Comparison of ENCODE assay signal across 22 mouse cellular contexts in genomic region chr15:93701017-93701416, GRCm38 (mm10).
DNase-seq lines count a peak whose midpoint lies in the region; ATAC-seq and TF ChIP-seq lines count a peak whose summit lies in the region.
"Had no signal": no experiment of that assay in that cellular context is flagged by ENCODE, and none has a peak within 500 bp of the region (broad histone marks: within the 10 kb centered on the region; RNA-seq: fewer than 3 reads in every experiment).

No protein-coding gene starts in this region.

- no peaks in the 10 kb centered on the region for H3K9me3 ChIP-seq in heart, embryonic 11.5 days (replicated peaks; ENCODE audit: control insufficient read depth, low read length)
- H3K9me3 ChIP-seq in kidney, embryonic 15.5 days (replicated peaks), result no peaks in the 10 kb centered on the region
- H3K9me3 ChIP-seq in midbrain, embryonic 13.5 days, result no peaks in the 10 kb centered on the region
- H3K9me3 ChIP-seq: limb, embryonic 10.5 days; liver, embryonic 15.5 days; lung, embryonic 15.5 days had no signal

- WGBS in heart, embryonic 11.5 days (ENCODE audit: insufficient replicate concordance), result 84% methylated on average over 10 of the region's 10 CpGs
- 74% methylated on average over 10 of the region's 10 CpGs for WGBS in kidney, embryonic 15.5 days
- WGBS in midbrain, embryonic 13.5 days, result 26% methylated on average over 10 of the region's 10 CpGs

- no peak overlapping the region for H3K4me2 ChIP-seq in heart, embryonic 11.5 days
- H3K4me2 ChIP-seq in kidney, embryonic 15.5 days, result no peak overlapping the region
- H3K4me2 ChIP-seq in midbrain, embryonic 13.5 days (replicated peaks), result no peak overlapping the region
- H3K4me2 ChIP-seq: liver, embryonic 15.5 days; lung, embryonic 15.5 days had no signal

- H3K9ac ChIP-seq in heart, embryonic 11.5 days (ENCODE audit: low read depth, low read length), result no peak overlapping the region
- H3K9ac ChIP-seq in kidney, embryonic 15.5 days, result no peak overlapping the region
- no peak overlapping the region for H3K9ac ChIP-seq in midbrain, embryonic 13.5 days (replicated peaks)
- H3K9ac ChIP-seq: liver, embryonic 15.5 days; lung, embryonic 15.5 days had no signal

- no peak overlapping the region for H3K27ac ChIP-seq in heart, embryonic 11.5 days (ENCODE audit: low read depth, low read length)
- no peak overlapping the region for H3K27ac ChIP-seq in kidney, embryonic 15.5 days
- H3K27ac ChIP-seq in midbrain, embryonic 13.5 days, result 0 out of 2 replicates have a peak overlapping the region, but pooled peaks have one; percentile 30
- H3K27ac ChIP-seq: left cerebral cortex, adult 2 months; limb, embryonic 10.5 days; liver, embryonic 15.5 days had no signal

- H3K27me3 ChIP-seq in heart, embryonic 11.5 days (ENCODE audit: control insufficient read depth, insufficient read depth, low read length), result no peaks in the 10 kb centered on the region
- no peaks in the 10 kb centered on the region for H3K27me3 ChIP-seq in kidney, embryonic 15.5 days
- H3K27me3 ChIP-seq in midbrain, embryonic 13.5 days, result no peaks in the 10 kb centered on the region
- H3K27me3 ChIP-seq: liver, embryonic 15.5 days; lung, embryonic 15.5 days had no signal

- H3K4me3 ChIP-seq in heart, embryonic 11.5 days (ENCODE audit: low read depth, low read length), result no peak overlapping the region
- H3K4me3 ChIP-seq in kidney, embryonic 15.5 days (replicated peaks), result no peak overlapping the region
- H3K4me3 ChIP-seq in midbrain, embryonic 13.5 days (replicated peaks), result no peak overlapping the region
- H3K4me3 ChIP-seq: gastrocnemius, adult 2 months; left cerebral cortex, adult 2 months; limb, embryonic 10.5 days; liver, embryonic 15.5 days; lung, embryonic 15.5 days; myocyte had no signal

- ATAC-seq in heart, embryonic 11.5 days (replicated peaks; ENCODE audit: insufficient number of reproducible peaks, low FRiP score, low TSS enrichment), result no peak
- 0 out of 2 replicates have a peak, but pooled peaks have one; percentile 9 for ATAC-seq in kidney, embryonic 15.5 days (replicated peaks; ENCODE audit: low FRiP score)
- no peak for ATAC-seq in midbrain, embryonic 13.5 days
- ATAC-seq: inflammation-experienced regulatory T-cells, adult 6 months had no signal

- peak; percentile 39 for DNase-seq in heart, adult 11 months
- DNase-seq in kidney, adult 8-10 months, result no peak
- peak; percentile 53 for DNase-seq in brain, embryonic 14.5 days (ENCODE audit: low read depth)
- no peak for DNase-seq in lung, postnatal 25 days (ENCODE audit: low spot score)
- DNase-seq: adrenal gland, adult 2 months; cerebellum, adult 11-12 months; cerebellum, postnatal 25 days; gastrocnemius, adult 2 months; heart, postnatal 4 days; liver; lung, postnatal 4 days; thymus, adult 18-20 months; thymus, postnatal 36 days had no signal

- H3K4me1 ChIP-seq in heart, embryonic 11.5 days (ENCODE audit: control insufficient read depth, insufficient read depth, low read length), result peaks cover 19% of the 10 kb centered on the region
- H3K4me1 ChIP-seq in kidney, embryonic 15.5 days, result peaks cover 28% of the 10 kb centered on the region
- H3K4me1 ChIP-seq in midbrain, embryonic 13.5 days (replicated peaks), result peaks cover 4% of the 10 kb centered on the region; the same call in 1 of the 2 replicates
- H3K4me1 ChIP-seq: liver, embryonic 15.5 days had no signal

- H3K36me3 ChIP-seq in heart, embryonic 11.5 days (ENCODE audit: control insufficient read depth, insufficient read depth, low read length), result no peaks in the 10 kb centered on the region
- H3K36me3 ChIP-seq in kidney, embryonic 15.5 days, result no peaks in the 10 kb centered on the region
- H3K36me3 ChIP-seq in midbrain, embryonic 13.5 days, result no peaks in the 10 kb centered on the region
- H3K36me3 ChIP-seq: limb, embryonic 10.5 days; liver, embryonic 15.5 days; lung, embryonic 15.5 days had no signal

- no peak for TF ChIP-seq CTCF in brain, embryonic 14.5 days (IDR thresholded peaks at IDR 0.05; ENCODE audit: borderline replicate concordance, extremely low read depth, insufficient read depth, insufficient read length)

- no peak for TF ChIP-seq POLR2A in brain, embryonic 14.5 days (IDR thresholded peaks at IDR 0.05; ENCODE audit: borderline replicate concordance, extremely low read depth, insufficient read depth, insufficient read length, poor library complexity, severe bottlenecking)

Comparison
In these comparisons a context has a peak if more than half of its experiments do, and no peak if none do; other contexts are left out.
1. DNase-seq: peak in heart, adult 11 months (single experiment) and brain, embryonic 14.5 days (single experiment); none in kidney, adult 8-10 months (0 of 2) and lung, postnatal 25 days (single experiment).